Mouse (Mus musculus) left cerebral cortex, adult 2 months (tissue): ENCODE measurements at regions not wholly inside any gene's neighbourhood (a gene's known extent, or its start where the extent isn't known, plus 50 kb on each side); places are given as distances from the start of the nearest gene placed in this dataset.

Source experiments
- DNase-seq, 2 experiments: peaks; one replicate each; pipeline ENCODE4 v3.0.0; 2021 to 2022; ENCODE audit warnings: low spot score in 2 of 2, mixed read lengths in 1 of 2; ENCODE audit errors: extremely low spot score in 1 of 2
- H3K27ac ChIP-seq: fragments of 200-600 bp; 2 replicates; pipeline ENCODE4 v1.8.1; 2022
- H3K4me3 ChIP-seq: fragments of 200-600 bp; 2 replicates; pipeline ENCODE4 v1.8.1; 2022
- CTCF ChIP-seq: fragments of 200-600 bp; IDR thresholded peaks from 2 replicates; pipeline ENCODE4 v1.8.1; 2022; ENCODE audit warnings: antibody characterized with exemption, mild to moderate bottlenecking, moderate library complexity
- intact Hi-C: fragments of 180-260 bp; cut with DNase I; formaldehyde crosslinking; loops from one replicate; pipeline ENCODE4 v1.15.1; 2025

GRCm38 (mm10) chr2:50513276-50513675, 216.7 kb upstream of the Mmadhc start:
- intact Hi-C loops: no loop called here
- TF ChIP-seq CTCF: no peak
- Histone ChIP-seq H3K4me3 (no peak overlapping the region), H3K27ac (no peak overlapping the region)
- DNase-seq: no peak

- no peak for TF ChIP-seq CTCF
- DNase-seq: no peak
- intact Hi-C loops: no loop called here
- no peak overlapping the region for H3K27ac ChIP-seq
- no peak overlapping the region for H3K4me3 ChIP-seq
Observed at GRCm38 (mm10) chr2:50498713-50499112, 202.1 kb upstream of the Mmadhc start.

GRCm38 (mm10) chr2:50496057-50496433, 199.4 kb upstream of the Mmadhc start:
- Histone ChIP-seq H3K27ac (no peak overlapping the region), H3K4me3 (no peak overlapping the region)
- intact Hi-C loops: no loop called here
- TF ChIP-seq CTCF: no peak
- DNase-seq: no peak

GRCm38 (mm10) chr2:50495141-50496056, 198.8 kb upstream of the Mmadhc start:
- Histone ChIP-seq H3K27ac (no peak overlapping the region), H3K4me3 (no peak overlapping the region)
- TF ChIP-seq CTCF: no peak
- DNase-seq: no peak
- intact Hi-C loops: no loop called here

- DNase-seq: no peak
- H3K4me3 ChIP-seq: no peak overlapping the region
- intact Hi-C loops: no loop called here
- H3K27ac ChIP-seq: no peak overlapping the region
- TF ChIP-seq CTCF: no peak
Observed at GRCm38 (mm10) chr2:50493597-50494335, 197.2 kb upstream of the Mmadhc start.

- TF ChIP-seq CTCF: no peak
- intact Hi-C loops: no loop called here
Observed at GRCm38 (mm10) chr2:50463799-50464198, 167.2 kb upstream of the Mmadhc start.

GRCm38 (mm10) chr2:50462378-50462777, 165.8 kb upstream of the Mmadhc start:
- Histone ChIP-seq H3K4me3 (no peak overlapping the region), H3K27ac (no peak overlapping the region)
- no peak for TF ChIP-seq CTCF
- no peak for DNase-seq
- intact Hi-C loops: no loop called here

More at GRCm38 (mm10) chr2:50463799-50464198, 167.2 kb upstream of the Mmadhc start:
- no peak for DNase-seq
- H3K4me3 ChIP-seq: no peak overlapping the region
- no peak overlapping the region for H3K27ac ChIP-seq

- intact Hi-C loops: no loop called here
Observed at GRCm38 (mm10) chr2:50456654-50457053, 160.1 kb upstream of the Mmadhc start.

GRCm38 (mm10) chr2:50448117-50448516, 151.5 kb upstream of the Mmadhc start:
- intact Hi-C loops: no loop called here
- DNase-seq: no peak
- no peak for TF ChIP-seq CTCF
- H3K4me3 ChIP-seq: no peak overlapping the region
- no peak overlapping the region for H3K27ac ChIP-seq

More at GRCm38 (mm10) chr2:50456654-50457053, 160.1 kb upstream of the Mmadhc start:
- no peak overlapping the region for H3K4me3 ChIP-seq
- no peak for DNase-seq
- TF ChIP-seq CTCF: no peak
- H3K27ac ChIP-seq: no peak overlapping the region

GRCm38 (mm10) chr2:50445963-50446485, 149.4 kb upstream of the Mmadhc start:
- no peak for DNase-seq
- Histone ChIP-seq H3K4me3 (no peak overlapping the region), H3K27ac (no peak overlapping the region)
- TF ChIP-seq CTCF: no peak
- intact Hi-C loops: no loop called here

GRCm38 (mm10) chr2:50440333-50440732, 143.7 kb upstream of the Mmadhc start:
- intact Hi-C loops: no loop called here
- Histone ChIP-seq H3K27ac (no peak overlapping the region), H3K4me3 (no peak overlapping the region)
- no peak for TF ChIP-seq CTCF
- no peak for DNase-seq

- intact Hi-C loops: no loop called here
- Histone ChIP-seq H3K4me3 (no peak overlapping the region), H3K27ac (no peak overlapping the region)
- no peak for DNase-seq
- no peak for TF ChIP-seq CTCF
Observed at GRCm38 (mm10) chr2:50433166-50433565, 136.6 kb upstream of the Mmadhc start.
